Mouse (Mus musculus): ENCODE measurements around the gene Qtrt1. TPM values are rescaled to one million over a fixed set of nuclear protein-coding genes. Genes with fewer than 3 reads are reported as not detected.

Gene Qtrt1
- polyA plus RNA-seq (2012; ENCODE audit: low replicate concordance), result 64.2 and 75.8 TPM in 2 replicates

GRCm38 (mm10) chr9:21411669-21412550, at the start of gene Qtrt1:
TSS of gene Qtrt1 (plus strand) at chr9:21411837.

GRCm38 (mm10) chr9:21367357-21368111, 44.1 kb upstream of the Qtrt1 start, which contains the start of gene Ilf3:
TSS of gene Ilf3 (plus strand) at chr9:21367871.

GRCm38 (mm10) chr9:21424631-21425555, 13.3 kb downstream of the Qtrt1 start, which contains the start of gene Dnm2:
TSS of gene Dnm2 (plus strand) at chr9:21424908.

Other genes starting within 250 kb of the Qtrt1 start
- 15.6 and 28.8 TPM in 2 replicates for gene Pde4a, start 246.1 kb upstream of the Qtrt1 start, polyA plus RNA-seq (2012; ENCODE audit: low replicate concordance)
- gene Keap1, start 172.5 kb upstream of the Qtrt1 start, polyA plus RNA-seq (2012; ENCODE audit: low replicate concordance), result 71.0 and 87.9 TPM in 2 replicates
- gene S1pr5, start 163.4 kb upstream of the Qtrt1 start, polyA plus RNA-seq (2012; ENCODE audit: low replicate concordance), result 2.2 and 3.1 TPM in 2 replicates
- 101 and 110 TPM in 2 replicates for gene Atg4d, start 146.5 kb upstream of the Qtrt1 start, polyA plus RNA-seq (2012; ENCODE audit: low replicate concordance)
- 19.7 and 21.5 TPM in 2 replicates for gene Kri1, start 123.9 kb upstream of the Qtrt1 start, polyA plus RNA-seq (2012; ENCODE audit: low replicate concordance)
- gene Cdkn2d, start 120.4 kb upstream of the Qtrt1 start, polyA plus RNA-seq (2012; ENCODE audit: low replicate concordance), result 15.0 and 27.2 TPM in 2 replicates
- gene Ap1m2, start 99.5 kb upstream of the Qtrt1 start, polyA plus RNA-seq (2012; ENCODE audit: low replicate concordance), result 0.08 TPM in 1 of 2 replicates, not detected in the other
- 38.6 and 62.0 TPM in 2 replicates for gene Slc44a2, start 91.1 kb upstream of the Qtrt1 start, polyA plus RNA-seq (2012; ENCODE audit: low replicate concordance)
- gene Ilf3, start 44.0 kb upstream of the Qtrt1 start, polyA plus RNA-seq (2012; ENCODE audit: low replicate concordance), result 37.6 and 56.9 TPM in 2 replicates
- gene Dnm2, start 13.1 kb downstream of the Qtrt1 start, polyA plus RNA-seq (2012; ENCODE audit: low replicate concordance), result 869 and 1,352 TPM in 2 replicates
- 8.2 and 14.3 TPM in 2 replicates for gene Tmed1, start 98.4 kb downstream of the Qtrt1 start, polyA plus RNA-seq (2012; ENCODE audit: low replicate concordance)
- 70.9 and 71.6 TPM in 2 replicates for gene AB124611, start 114.3 kb downstream of the Qtrt1 start, polyA plus RNA-seq (2012; ENCODE audit: low replicate concordance)
- 276 and 327 TPM in 2 replicates for gene Carm1, start 135.1 kb downstream of the Qtrt1 start, polyA plus RNA-seq (2012; ENCODE audit: low replicate concordance)
- 19.0 and 25.0 TPM in 2 replicates for gene Timm29, start 180.9 kb downstream of the Qtrt1 start, polyA plus RNA-seq (2012; ENCODE audit: low replicate concordance)
- gene Yipf2, start 181.0 kb downstream of the Qtrt1 start, polyA plus RNA-seq (2012; ENCODE audit: low replicate concordance), result 2.5 and 3.0 TPM in 2 replicates
- 291 and 327 TPM in 2 replicates for gene Smarca4, start 204.3 kb downstream of the Qtrt1 start, polyA plus RNA-seq (2012; ENCODE audit: low replicate concordance)

All from leukemia stem cell, adult 10-12 weeks (primary cell).